Mouse (Mus musculus) hindbrain, embryonic 14.5 days (tissue): ENCODE results near the gene Txnrd2. TPM values are rescaled to one million over a fixed set of nuclear protein-coding genes. Genes with fewer than 3 reads are reported as not detected.

ENCODE experiments used
- ATAC-seq: fragments of 200-750 bp; cut with Nextera tagmentation; 2 replicates; pipeline ENCODE4 v1.8.0; 2017; ENCODE audit warnings: moderate number of reproducible peaks, mild to moderate bottlenecking, moderate TSS enrichment, moderate library complexity; ENCODE audit not compliant: low FRiP score
- DNase-seq: peaks from one replicate; pipeline ENCODE4 v3.0.0-alpha.2; 2015; ENCODE audit warnings: low spot score
- H3K27ac ChIP-seq: fragments of 300-500 bp; sonication (generic); 2 replicates; pipeline ENCODE4 v1.5.1; 2014; ENCODE audit warnings: mild to moderate bottlenecking, moderate library complexity
- H3K27me3 ChIP-seq: fragments of 300-500 bp; sonication (generic); 2 replicates; pipeline ENCODE4 v1.6.1; 2014; ENCODE audit warnings: mild to moderate bottlenecking, low read length, mixed read lengths; ENCODE audit not compliant: control insufficient read depth, insufficient read depth
- H3K36me3 ChIP-seq: fragments of 300-500 bp; sonication (generic); replicated peaks from 2 replicates; pipeline ENCODE4 v1.6.1; 2014; ENCODE audit not compliant: control insufficient read depth, insufficient read depth
- H3K4me1 ChIP-seq: fragments of 300-500 bp; sonication (generic); replicated peaks from 2 replicates; pipeline ENCODE4 v1.6.1; 2014; ENCODE audit warnings: antibody characterized with exemption, low read length, mixed read lengths; ENCODE audit not compliant: control insufficient read depth, insufficient read depth
- H3K4me2 ChIP-seq: fragments of 300-500 bp; sonication (generic); replicated peaks from 2 replicates; pipeline ENCODE4 v1.6.1; 2014; ENCODE audit warnings: mild to moderate bottlenecking, moderate library complexity
- H3K4me3 ChIP-seq: fragments of 300-500 bp; sonication (generic); replicated peaks from 2 replicates; pipeline ENCODE4 v1.5.1; 2014; ENCODE audit warnings: mild to moderate bottlenecking, low read length
- H3K9ac ChIP-seq: fragments of 300-500 bp; sonication (generic); 2 replicates; pipeline ENCODE4 v1.6.1; 2014
- H3K9me3 ChIP-seq: fragments of 300-500 bp; sonication (generic); 2 replicates; pipeline ENCODE4 v1.6.1; 2016; ENCODE audit warnings: low read length; ENCODE audit not compliant: control insufficient read depth
- WGBS: fragments of 180-500 bp; shearing (Covaris S2); extraction: QIAGEN DNeasy Blood & Tissue Kit; methylation state at CpG from one replicate; pipeline ENCODE4 v1.1.7; 2014; 5-methylcytosine and 5-hydroxymethylcytosine counted together
- polyA plus RNA-seq: library from polyadenylated mRNA; unstranded; fragments of >200 nt; fragmentation: Nextera tagmentation; extraction: Ambion mirVana; gene quantifications from 2 replicates; pipeline ENCODE4 v1.2.1, GENCODE M21; 2014

Txnrd2 gene
- polyA plus RNA-seq, 1 experiment from 2014 or later: 26.0 TPM

DNA sequence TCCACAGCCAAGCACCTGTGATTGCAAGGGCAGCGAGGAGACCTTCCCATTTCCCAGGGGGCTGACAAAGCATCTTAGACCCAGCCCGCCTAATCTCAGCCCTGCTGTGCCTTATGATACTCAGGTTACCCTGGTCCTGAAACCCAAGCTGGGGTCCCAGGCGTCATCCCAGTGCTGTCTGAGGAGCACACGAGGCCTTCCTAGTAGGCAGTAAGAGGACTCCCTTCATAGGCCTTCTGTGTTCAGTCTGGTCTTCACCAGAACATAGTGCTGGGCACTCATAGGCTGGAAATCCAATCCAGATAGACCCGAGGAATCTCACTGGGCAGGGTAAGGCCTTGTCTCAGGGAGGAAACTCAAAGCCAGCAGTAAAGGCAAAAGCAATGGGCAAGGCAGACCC is 57.7 kb downstream of the Txnrd2 start:
- Histone ChIP-seq H3K27me3 (no peaks in the 10 kb centered on the region), H3K36me3 (no peaks in the 10 kb centered on the region), H3K4me3 (no peak overlapping the region), H3K4me1 (no peaks in the 10 kb centered on the region), H3K4me2 (no peak overlapping the region), H3K9ac (no peak overlapping the region), H3K9me3 (no peaks in the 10 kb centered on the region), H3K27ac (no peak overlapping the region)
- DNase-seq: no peak
- ATAC-seq: no peak
- 56% methylated on average over 5 of the region's 5 CpGs for WGBS

DNA sequence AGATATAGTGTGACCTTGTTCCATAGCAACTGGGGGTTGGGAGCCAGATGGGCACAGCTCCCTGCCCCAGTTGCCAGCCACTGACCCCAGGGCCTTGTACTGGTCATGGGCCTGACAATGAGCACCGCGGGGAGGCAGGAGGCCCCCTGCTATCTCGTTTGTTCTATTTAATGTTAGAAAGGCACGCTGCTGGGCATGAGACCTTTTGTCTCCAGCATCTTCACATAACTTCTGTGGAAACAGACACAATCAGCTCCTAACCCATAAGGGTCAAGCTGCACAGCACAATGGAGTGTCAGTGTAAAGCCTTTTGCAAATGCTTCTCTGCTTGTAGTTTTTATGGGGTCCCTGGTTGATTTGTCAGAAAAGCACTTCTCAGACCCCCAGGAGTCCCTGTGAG is 58.2 kb downstream of the Txnrd2 start:
- Histone ChIP-seq H3K27me3 (no peaks in the 10 kb centered on the region), H3K27ac (no peak overlapping the region), H3K9ac (no peak overlapping the region), H3K4me1 (no peaks in the 10 kb centered on the region), H3K36me3 (no peaks in the 10 kb centered on the region), H3K4me2 (no peak overlapping the region), H3K4me3 (no peak overlapping the region), H3K9me3 (no peaks in the 10 kb centered on the region)
- no peak for ATAC-seq
- DNase-seq: no peak
- WGBS: 7% methylated on average over 4 of the region's 4 CpGs

DNA sequence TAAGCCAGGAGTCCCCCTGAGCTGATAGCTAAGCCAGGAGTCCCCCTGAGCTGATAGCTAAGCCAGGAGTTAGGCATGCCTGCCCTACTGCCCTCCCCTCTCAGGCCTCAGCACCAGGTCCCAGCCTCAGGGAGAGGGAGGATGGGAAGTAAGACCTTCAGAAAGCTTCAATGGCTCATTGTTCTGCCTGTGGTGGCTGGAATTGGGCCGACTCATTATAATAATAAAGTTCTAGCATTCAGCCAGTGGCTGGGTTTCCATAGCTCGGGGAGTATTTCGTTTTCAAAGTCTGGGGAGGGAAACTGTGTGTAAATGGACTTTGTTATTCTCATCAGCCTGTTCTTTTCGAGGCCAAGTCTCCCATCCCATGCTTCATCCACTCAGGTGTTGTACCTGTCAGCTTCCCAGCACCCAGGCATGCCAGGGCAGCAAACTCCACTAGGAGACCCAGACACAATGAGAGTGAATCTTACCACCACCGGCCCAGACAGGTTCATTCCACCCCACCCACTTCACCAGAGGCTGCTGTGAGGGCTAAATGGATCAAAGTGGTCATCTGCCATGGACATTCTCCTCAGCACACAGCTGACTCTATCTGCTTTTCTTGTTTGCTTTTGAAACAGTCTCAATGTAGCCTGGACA is 58.7 kb downstream of the Txnrd2 start:
- DNase-seq (no peak), ATAC-seq (no peak)
- Histone ChIP-seq H3K4me3 (no peak overlapping the region), H3K9me3 (no peaks in the 10 kb centered on the region), H3K36me3 (no peaks in the 10 kb centered on the region), H3K9ac (no peak overlapping the region), H3K4me1 (no peaks in the 10 kb centered on the region), H3K27me3 (no peaks in the 10 kb centered on the region), H3K27ac (no peak overlapping the region), H3K4me2 (no peak overlapping the region)
- 20% methylated on average over 5 of the region's 5 CpGs for WGBS

DNA sequence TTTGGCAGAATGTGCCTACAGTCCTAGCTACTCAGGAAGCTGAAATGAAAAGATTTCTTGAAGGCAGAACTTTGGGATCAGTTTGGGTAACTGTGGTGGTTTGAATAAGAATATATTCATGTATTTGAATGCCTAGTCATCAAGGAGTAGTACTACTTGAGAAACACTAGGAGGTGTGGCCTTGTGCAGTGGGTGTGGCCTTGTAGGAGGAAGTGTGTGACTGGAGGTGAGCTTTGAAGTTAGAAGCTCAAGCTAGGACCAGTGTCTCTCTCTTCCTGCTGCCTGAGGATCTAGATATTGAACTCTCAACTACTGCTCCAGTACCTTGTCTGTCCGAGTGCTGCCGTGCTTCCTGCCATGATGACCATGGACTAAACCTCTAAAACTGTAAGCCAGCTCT is 59.9 kb downstream of the Txnrd2 start:
- WGBS: 97% methylated on average over 2 of the region's 2 CpGs
- H3K9ac ChIP-seq: no peak overlapping the region

DNA sequence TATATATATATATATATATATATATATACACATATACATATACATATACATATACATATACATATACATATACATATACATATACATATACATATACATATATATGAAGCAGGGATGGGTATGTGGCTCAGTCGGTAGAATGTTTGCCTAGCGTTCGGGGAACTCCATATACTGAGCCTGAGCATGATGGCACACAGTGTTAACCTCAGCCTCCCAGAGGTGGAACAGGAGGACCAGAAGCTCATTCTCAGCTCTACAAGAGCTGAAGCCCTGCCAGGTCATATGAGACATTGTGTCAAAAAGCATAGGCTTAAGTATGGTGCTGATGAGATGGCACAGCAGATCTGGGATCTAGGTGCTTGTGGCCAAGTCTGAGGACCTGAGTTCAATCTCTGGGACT is 64.1 kb downstream of the Txnrd2 start:
- Histone ChIP-seq H3K9ac (no peak overlapping the region), H3K4me3 (no peak overlapping the region), H3K36me3 (no peaks in the 10 kb centered on the region), H3K9me3 (no peaks in the 10 kb centered on the region), H3K27ac (no peak overlapping the region), H3K4me1 (no peaks in the 10 kb centered on the region), H3K4me2 (no peak overlapping the region), H3K27me3 (no peaks in the 10 kb centered on the region)
- DNase-seq (no peak), ATAC-seq (no peak)
- 95% methylated on average over 3 of the region's 3 CpGs for WGBS

More for the DNA sequence above, 59.9 kb downstream of the Txnrd2 start:
- Histone ChIP-seq H3K36me3 (no peaks in the 10 kb centered on the region), H3K4me1 (no peaks in the 10 kb centered on the region), H3K9me3 (no peaks in the 10 kb centered on the region), H3K27me3 (no peaks in the 10 kb centered on the region), H3K4me3 (no peak overlapping the region), H3K4me2 (no peak overlapping the region), H3K27ac (no peak overlapping the region)
- DNase-seq (no peak), ATAC-seq (no peak)

DNA sequence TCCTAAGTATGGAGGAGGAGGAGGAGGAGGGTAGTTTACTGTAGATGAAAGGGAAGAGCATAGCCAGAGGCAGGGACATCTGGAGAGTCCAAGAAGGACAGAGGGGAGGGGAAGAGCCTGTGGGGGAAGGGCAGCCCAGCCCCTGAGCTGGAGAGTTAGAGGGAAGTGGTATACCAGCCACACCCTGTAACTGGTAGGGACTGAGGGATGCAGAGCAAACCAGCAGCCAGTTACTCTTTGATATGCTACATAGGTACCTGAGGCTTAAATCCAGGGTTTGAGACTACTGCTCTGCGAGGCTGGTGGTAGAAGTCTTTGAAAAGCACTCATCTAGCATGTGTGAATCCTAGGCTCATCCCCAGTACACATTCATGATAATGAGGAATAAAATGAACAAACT is 64.7 kb downstream of the Txnrd2 start:
- Histone ChIP-seq H3K36me3 (no peaks in the 10 kb centered on the region), H3K9ac (no peak overlapping the region), H3K27ac (no peak overlapping the region), H3K27me3 (no peaks in the 10 kb centered on the region), H3K4me3 (no peak overlapping the region), H3K4me2 (no peak overlapping the region), H3K9me3 (no peaks in the 10 kb centered on the region), H3K4me1 (no peaks in the 10 kb centered on the region)
- DNase-seq: no peak
- 63% methylated on average over 1 of the region's 1 CpGs for WGBS
- ATAC-seq: no peak

DNA sequence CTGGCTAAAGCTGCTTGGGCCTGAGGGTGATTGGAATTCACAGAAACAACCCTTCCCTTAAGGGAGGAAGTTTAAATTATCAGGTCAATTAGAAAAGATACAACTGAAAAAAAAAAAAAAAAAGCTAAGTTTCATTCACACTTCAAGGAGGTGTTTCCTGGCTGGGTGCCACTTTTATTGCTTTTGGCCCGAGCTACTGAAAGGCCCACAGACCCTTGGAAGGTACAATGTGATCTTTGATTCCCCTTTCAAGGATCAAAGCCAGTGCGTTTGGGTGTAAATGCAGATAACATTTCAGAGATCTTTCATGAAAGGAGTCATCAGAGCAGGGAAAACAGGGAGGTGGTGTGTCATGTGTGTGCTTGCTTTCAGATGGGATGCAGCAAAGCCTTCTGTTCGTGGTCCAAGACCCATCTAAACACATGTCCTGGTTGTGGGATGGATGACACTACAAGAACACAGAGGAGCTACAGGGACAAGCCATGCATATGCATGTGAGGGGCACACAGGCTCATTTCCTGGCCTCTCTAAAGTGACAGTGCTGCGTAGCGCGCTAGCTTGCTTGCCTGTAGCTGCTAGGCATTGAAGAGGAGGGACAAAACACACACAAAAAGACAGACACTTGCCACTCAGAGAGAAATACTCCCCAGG is 71.8 kb downstream of the Txnrd2 start:
- WGBS: 7% methylated on average over 6 of the region's 6 CpGs
- H3K9ac ChIP-seq: peak overlapping the region; percentile 93
- peak overlapping the region; percentile 94 for H3K27ac ChIP-seq
- H3K4me2 ChIP-seq: peak overlapping the region; percentile 71
- no peaks in the 10 kb centered on the region for H3K9me3 ChIP-seq
- H3K4me1 ChIP-seq: peaks cover 17% of the 10 kb centered on the region
- peak; percentile 64; the same call in 1 of the 2 replicates for ATAC-seq
- H3K4me3 ChIP-seq: peak overlapping the region; percentile 89
- peak; percentile 29 for DNase-seq
- H3K36me3 ChIP-seq: peaks cover 19% of the 10 kb centered on the region
- no peaks in the 10 kb centered on the region for H3K27me3 ChIP-seq

DNA sequence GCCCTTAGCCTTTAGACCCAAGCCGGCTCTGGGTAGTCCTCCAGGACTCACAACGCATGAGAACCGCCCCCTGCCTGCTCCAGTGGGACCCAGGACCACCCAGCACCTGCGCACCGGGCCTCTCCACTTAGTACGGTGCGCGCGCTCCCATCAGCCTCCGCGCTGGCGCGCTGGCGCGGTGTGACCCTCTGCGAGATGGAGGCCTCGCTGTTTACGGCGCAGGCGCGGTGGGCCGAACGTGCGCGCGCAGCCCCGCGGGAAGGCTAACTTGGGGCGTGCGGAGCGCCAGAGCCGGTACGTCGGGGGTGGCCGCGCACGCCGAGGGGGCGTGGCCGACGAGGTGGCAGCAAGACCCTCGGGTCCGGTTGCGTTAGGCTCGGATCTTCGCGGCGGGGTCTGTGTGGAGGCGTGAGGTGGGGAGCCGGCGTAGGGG is 72.4 kb downstream of the Txnrd2 start, which contains the start of the genes Gnb1l and Rtl10:
Gene Gnb1l, plus strand, starts transcription at position 156 of the 433 bp plus-strand sequence.
Gene Rtl10, plus strand, starts transcription at position 344 of the 433 bp plus-strand sequence.
- under 1% methylated on average over 51 of the region's 51 CpGs for WGBS
- peak; percentile 98 for ATAC-seq

DNA sequence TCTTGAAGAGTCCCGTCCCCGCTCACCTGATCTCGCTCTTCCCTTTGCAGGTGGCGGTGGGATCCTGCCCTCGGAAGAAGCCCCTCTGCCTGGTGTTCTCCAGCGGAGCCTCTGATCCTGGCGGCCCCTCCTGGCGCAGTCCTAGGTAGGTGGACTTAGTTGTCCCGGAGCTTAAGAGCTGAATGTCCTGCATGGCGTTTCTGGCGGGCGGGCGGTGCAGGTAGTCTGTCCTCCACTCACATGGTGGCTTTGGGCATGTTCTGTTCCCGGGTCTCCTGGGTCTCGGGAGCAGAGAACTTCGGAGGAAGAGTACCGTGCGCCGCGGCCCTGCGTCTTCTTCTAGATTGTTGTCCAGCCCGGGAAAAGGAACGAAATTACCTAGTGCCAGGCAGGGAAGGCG is 72.8 kb downstream of the Txnrd2 start:
- Histone ChIP-seq H3K4me1 (peaks cover 17% of the 10 kb centered on the region), H3K4me3 (peak overlapping the region; percentile 89), H3K27me3 (no peaks in the 10 kb centered on the region), H3K27ac (peak overlapping the region; percentile 94; the same call in 1 of the 2 replicates), H3K9ac (peak overlapping the region; percentile 93), H3K4me2 (peak overlapping the region; percentile 71), H3K36me3 (peaks cover 26% of the 10 kb centered on the region), H3K9me3 (no peaks in the 10 kb centered on the region)
- DNase-seq (no peak), ATAC-seq (no peak)
- WGBS: under 1% methylated on average over 24 of the region's 24 CpGs

More for the DNA sequence above, 72.4 kb downstream of the Txnrd2 start, which contains the start of the genes Gnb1l and Rtl10:
- no peaks in the 10 kb centered on the region for H3K9me3 ChIP-seq
- peak within 1 kb of the TSS; percentile 94 for H3K27ac ChIP-seq
- peaks cover 23% of the 10 kb centered on the region for H3K36me3 ChIP-seq
- H3K4me1 ChIP-seq: peaks cover 17% of the 10 kb centered on the region
- DNase-seq: peak; percentile 98
- peak within 1 kb of the TSS; percentile 71 for H3K4me2 ChIP-seq
- H3K4me3 ChIP-seq: peak within 1 kb of the TSS; percentile 89
- H3K27me3 ChIP-seq: no peaks in the 10 kb centered on the region
- peak within 1 kb of the TSS; percentile 93 for H3K9ac ChIP-seq
